Mouse (Mus musculus) intestine, embryonic 14.5 days (tissue): ENCODE measurements around the gene Snta1. TPM values are rescaled to one million over a fixed set of nuclear protein-coding genes. Genes with fewer than 3 reads are reported as not detected.

Experiments
- ATAC-seq: fragments of 200-750 bp; cut with Nextera tagmentation; replicated peaks from 2 replicates; pipeline ENCODE4 v1.8.0; 2017; ENCODE audit warnings: low read depth, moderate number of reproducible peaks, moderate TSS enrichment, moderate library complexity; ENCODE audit not compliant: low FRiP score, low TSS enrichment
- DNase-seq: peaks from one replicate; pipeline ENCODE4 v3.0.0-alpha.2; 2018; ENCODE audit warnings: low spot score
- H3K27ac ChIP-seq: fragments of 300-500 bp; sonication (generic); 2 replicates; pipeline ENCODE4 v1.5.1; 2014; ENCODE audit warnings: low read depth, mild to moderate bottlenecking, control low read depth
- H3K27me3 ChIP-seq: fragments of 300-500 bp; sonication (generic); replicated peaks from 2 replicates; pipeline ENCODE4 v1.6.1; 2014; ENCODE audit warnings: low read length, control low read depth; ENCODE audit not compliant: control insufficient read depth, insufficient read depth
- H3K36me3 ChIP-seq: fragments of 300-500 bp; sonication (generic); 2 replicates; pipeline ENCODE4 v1.6.1; 2014; ENCODE audit warnings: low read length, control low read depth; ENCODE audit not compliant: control insufficient read depth, insufficient read depth
- H3K4me1 ChIP-seq: fragments of 300-500 bp; sonication (generic); replicated peaks from 2 replicates; pipeline ENCODE4 v1.6.1; 2014; ENCODE audit warnings: low read length, control low read depth, mixed read lengths; ENCODE audit not compliant: control insufficient read depth, insufficient read depth
- H3K4me2 ChIP-seq: fragments of 300-500 bp; sonication (generic); 2 replicates; pipeline ENCODE4 v1.6.1; 2014; ENCODE audit warnings: low read length
- H3K4me3 ChIP-seq: fragments of 300-500 bp; sonication (generic); 2 replicates; pipeline ENCODE4 v1.5.1; 2014; ENCODE audit warnings: low read depth, low read length, control low read depth, mixed read lengths
- H3K9ac ChIP-seq: fragments of 300-500 bp; sonication (generic); 2 replicates; pipeline ENCODE4 v1.6.1; 2014; ENCODE audit warnings: mild to moderate bottlenecking, low read length
- H3K9me3 ChIP-seq: fragments of 300-500 bp; sonication (generic); 2 replicates; pipeline ENCODE4 v1.6.1; 2016; ENCODE audit warnings: low read length, control low read depth; ENCODE audit not compliant: control insufficient read depth
- WGBS: fragments of 180-500 bp; shearing (Covaris S2); extraction: QIAGEN DNeasy Blood & Tissue Kit; methylation state at CpG from one replicate; pipeline ENCODE4 v1.1.7; 2014; 5-methylcytosine and 5-hydroxymethylcytosine counted together
- polyA plus RNA-seq: library from polyadenylated mRNA; unstranded; fragments of >200 nt; fragmentation: Nextera tagmentation; extraction: Ambion mirVana; gene quantifications from 2 replicates; pipeline ENCODE4 v1.2.1, GENCODE M21; 2014

The Snta1 gene
- polyA plus RNA-seq, 1 experiment from 2014 or later = 2.7 TPM

DNA sequence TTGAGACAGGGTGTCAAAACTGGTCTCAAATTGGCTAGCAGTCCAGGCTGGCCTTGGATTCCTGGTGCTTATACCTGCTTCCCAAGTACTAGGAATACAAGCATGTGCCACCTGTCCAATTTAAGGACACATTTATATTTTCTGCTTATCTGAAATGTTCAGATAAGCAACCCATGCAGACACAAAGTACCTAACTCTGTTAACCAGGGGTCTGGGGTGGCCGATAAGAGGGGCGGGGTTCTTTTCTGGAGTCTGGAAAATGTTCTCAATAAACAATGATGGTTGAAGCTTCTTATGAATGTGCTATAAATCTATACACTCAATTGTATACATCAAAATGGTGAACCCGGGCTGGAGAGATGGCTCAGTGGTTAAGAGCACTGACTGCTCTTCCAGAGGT is 81.0 kb downstream of the Snta1 start:
- 66% methylated on average over 3 of the region's 3 CpGs for WGBS
- H3K4me1 ChIP-seq = no peaks in the 10 kb centered on the region
- no peak overlapping the region for H3K4me2 ChIP-seq
- H3K4me3 ChIP-seq = no peak overlapping the region
- no peaks in the 10 kb centered on the region for H3K27me3 ChIP-seq
- no peaks in the 10 kb centered on the region for H3K36me3 ChIP-seq
- no peaks in the 10 kb centered on the region for H3K9me3 ChIP-seq
- no peak for DNase-seq
- ATAC-seq = no peak
- H3K27ac ChIP-seq = no peak overlapping the region
- no peak overlapping the region for H3K9ac ChIP-seq

Other genes starting within 250 kb of the Snta1 start
- gene Bpifa5, start 245.5 kb downstream of the Snta1 start, polyA plus RNA-seq = not detected in 2 replicates
- gene Bpifb1, start 217.3 kb downstream of the Snta1 start, polyA plus RNA-seq = not detected in 2 replicates
- 0.35 TPM in 1 of 2 replicates, not detected in the other for gene Bpifb5, start 184.4 kb downstream of the Snta1 start, polyA plus RNA-seq
- gene Bpifb9a, start 150.2 kb downstream of the Snta1 start, polyA plus RNA-seq = not detected in 2 replicates
- gene Bpifb9b, start 100.9 kb downstream of the Snta1 start, polyA plus RNA-seq = not detected in 2 replicates
- 9.5 and 18.0 TPM in 2 replicates for gene Cdk5rap1, start 35.1 kb downstream of the Snta1 start, polyA plus RNA-seq
- gene Cbfa2t2, start 28.4 kb upstream of the Snta1 start, polyA plus RNA-seq = 33.6 and 42.3 TPM in 2 replicates
- gene 1700003F12Rik, start 139.0 kb upstream of the Snta1 start, polyA plus RNA-seq = 0.55 and 0.73 TPM in 2 replicates
- 0.23 and 0.27 TPM in 2 replicates for gene Actl10, start 143.7 kb upstream of the Snta1 start, polyA plus RNA-seq
- gene Necab3, start 150.8 kb upstream of the Snta1 start, polyA plus RNA-seq = 0.81 and 1.4 TPM in 2 replicates
- 10.7 and 10.8 TPM in 2 replicates for gene E2f1, start 161.8 kb upstream of the Snta1 start, polyA plus RNA-seq
- gene Pxmp4, start 195.6 kb upstream of the Snta1 start, polyA plus RNA-seq = 25.9 and 26.4 TPM in 2 replicates
- gene Zfp341, start 205.2 kb upstream of the Snta1 start, polyA plus RNA-seq = 0.97 and 1.0 TPM in 2 replicates
- not detected in 2 replicates for gene 4930519P11Rik, start 205.3 kb upstream of the Snta1 start, polyA plus RNA-seq
- gene Chmp4b, start 243.6 kb upstream of the Snta1 start, polyA plus RNA-seq = 15.5 and 15.8 TPM in 2 replicates